Mouse (Mus musculus): ENCODE results near the gene Fbxl17. TPM values are rescaled to one million over a fixed set of nuclear protein-coding genes. Genes with fewer than 3 reads are reported as not detected.

The Fbxl17 gene
- total RNA-seq, 2 experiments from 2014 or later, result 58.7 to 62.7 TPM

GRCm38 (mm10) chr17:63114399-63115085, 385.3 kb downstream of the Fbxl17 start:
- DNase-seq (ENCODE audit: low spot score in 2 of 2), result no peak

- DNase-seq (ENCODE audit: low spot score in 2 of 2), result no peak
Observed at GRCm38 (mm10) chr17:63112826-63113225, 387.0 kb downstream of the Fbxl17 start.

- DNase-seq (ENCODE audit: low spot score in 2 of 2), result no peak
Observed at GRCm38 (mm10) chr17:63110994-63111393, 388.8 kb downstream of the Fbxl17 start.

- DNase-seq (ENCODE audit: low spot score in 2 of 2), result no peak
Observed at GRCm38 (mm10) chr17:63110211-63110755, 389.5 kb downstream of the Fbxl17 start.

GRCm38 (mm10) chr17:63108035-63108434, 391.8 kb downstream of the Fbxl17 start:
- no peak for DNase-seq (ENCODE audit: low spot score in 2 of 2)

GRCm38 (mm10) chr17:63107515-63107914, 392.3 kb downstream of the Fbxl17 start:
- no peak for DNase-seq (ENCODE audit: low spot score in 2 of 2)

- no peak for DNase-seq (ENCODE audit: low spot score in 2 of 2)
Observed at GRCm38 (mm10) chr17:63095553-63095952, 404.3 kb downstream of the Fbxl17 start.

- DNase-seq (ENCODE audit: low spot score in 2 of 2), result no peak
Observed at GRCm38 (mm10) chr17:63095017-63095416, 404.8 kb downstream of the Fbxl17 start.

- no peak for DNase-seq (ENCODE audit: low spot score in 2 of 2)
Observed at GRCm38 (mm10) chr17:63093184-63093583, 406.6 kb downstream of the Fbxl17 start.

- DNase-seq (ENCODE audit: low spot score in 2 of 2), result no peak
Observed at GRCm38 (mm10) chr17:63092774-63093173, 407.0 kb downstream of the Fbxl17 start.

GRCm38 (mm10) chr17:63090112-63090511, 409.7 kb downstream of the Fbxl17 start:
- DNase-seq (ENCODE audit: low spot score in 2 of 2), result no peak

GRCm38 (mm10) chr17:63087265-63087664, 412.6 kb downstream of the Fbxl17 start:
- no peak for DNase-seq (ENCODE audit: low spot score in 2 of 2)

GRCm38 (mm10) chr17:63086526-63086925, 413.3 kb downstream of the Fbxl17 start:
- no peak for DNase-seq (ENCODE audit: low spot score in 2 of 2)

- no peak for DNase-seq (ENCODE audit: low spot score in 2 of 2)
Observed at GRCm38 (mm10) chr17:63085227-63085626, 414.6 kb downstream of the Fbxl17 start.

GRCm38 (mm10) chr17:63079087-63079486, 420.7 kb downstream of the Fbxl17 start:
- DNase-seq (ENCODE audit: low spot score in 2 of 2), result no peak

- DNase-seq (ENCODE audit: low spot score in 2 of 2), result no peak
Observed at GRCm38 (mm10) chr17:63077509-63077908, 422.3 kb downstream of the Fbxl17 start.

GRCm38 (mm10) chr17:63076661-63077060, 423.2 kb downstream of the Fbxl17 start:
- no peak for DNase-seq (ENCODE audit: low spot score in 2 of 2)

GRCm38 (mm10) chr17:63076037-63076426, 423.8 kb downstream of the Fbxl17 start:
- no peak for DNase-seq (ENCODE audit: low spot score in 2 of 2)

GRCm38 (mm10) chr17:63075091-63076036, 424.5 kb downstream of the Fbxl17 start:
- no peak for DNase-seq (ENCODE audit: low spot score in 2 of 2)

GRCm38 (mm10) chr17:63073342-63073741, 426.5 kb downstream of the Fbxl17 start:
- no peak for DNase-seq (ENCODE audit: low spot score in 2 of 2)

GRCm38 (mm10) chr17:63071134-63071923, 428.5 kb downstream of the Fbxl17 start:
- DNase-seq (ENCODE audit: low spot score in 2 of 2), result no peak
